Mouse (Mus musculus): ENCODE measurements at regions not wholly inside any gene's neighbourhood (a gene's known extent, or its start where the extent isn't known, plus 50 kb on each side); places are given as distances from the start of the nearest gene placed in this dataset.

- 0 out of 4 replicates have a peak, but pooled peaks cover 0 to 1% of the 10 kb centered on the region in 2 experiments for H3K27me3 ChIP-seq (ENCODE audit: control insufficient read depth in 1 of 2, insufficient read depth in 2 of 2, low read length in 2 of 2)
- no peak overlapping the region for H3K27ac ChIP-seq (ENCODE audit: control insufficient read depth, low read depth, low read length)
- DNase-seq (ENCODE audit: low read depth, low spot score) = no peak
- peaks cover 4 to 7% of the 10 kb centered on the region in 2 experiments; a peak in 3 of 4 replicates for H3K4me1 ChIP-seq (ENCODE audit: control insufficient read depth in 1 of 2, insufficient read depth in 2 of 2, low read length in 2 of 2)
- peaks cover 0 to 3% of the 10 kb centered on the region in 2 experiments; a peak in 2 of 4 replicates for H3K36me3 ChIP-seq (ENCODE audit: control insufficient read depth in 1 of 2, insufficient read depth in 2 of 2, low read length in 2 of 2)
- H3K4me3 ChIP-seq (ENCODE audit: control insufficient read depth in 1 of 2, insufficient read depth in 1 of 2, low read depth in 2 of 2, low read length in 2 of 2) = no peak overlapping the region
- no peak for TF ChIP-seq KAT2A (conservative IDR thresholded peaks at IDR 0.05; ENCODE audit: low read depth, low read length)
- TF ChIP-seq CHD2 (IDR thresholded peaks at IDR 0.05; ENCODE audit: low read length) = no peak
- no peak for TF ChIP-seq GATA1 (IDR thresholded peaks at IDR 0.05; ENCODE audit: low read depth, low read length)
- no peak for TF ChIP-seq E2F4 (IDR thresholded peaks at IDR 0.05; ENCODE audit: borderline replicate concordance, low read depth, low read length)
- no peak for TF ChIP-seq MYB (IDR thresholded peaks at IDR 0.05; ENCODE audit: low read depth, low read length)
- TF ChIP-seq MYC (IDR thresholded peaks at IDR 0.05; ENCODE audit: low read depth, low read length) = no peak
- TF ChIP-seq USF2 (IDR thresholded peaks at IDR 0.05; ENCODE audit: borderline replicate concordance in 1 of 2, insufficient read depth in 1 of 2, low read depth in 1 of 2, low read length in 2 of 2) = no peak
- no peak for TF ChIP-seq MAZ (IDR thresholded peaks at IDR 0.05; ENCODE audit: low read depth, low read length)
- H3K9me3 ChIP-seq (replicated peaks; ENCODE audit: insufficient read depth, low read length) = no peaks in the 10 kb centered on the region
- no peak overlapping the region for H3K9ac ChIP-seq (ENCODE audit: control insufficient read depth, low read depth, low read length, poor library complexity, severe bottlenecking)
- no peaks in the 10 kb centered on the region for H3K79me2 ChIP-seq (ENCODE audit: control insufficient read depth, insufficient read depth, low read length, poor library complexity)
These were observed 57.6 kb upstream of the Slc22a23 start for GRCm38 (mm10) chr13:34402631-34403030.

GRCm38 (mm10) chr13:34401031-34401430, 56.0 kb upstream of the Slc22a23 start:
- DNase-seq (ENCODE audit: low read depth, low spot score) = no peak
- TF ChIP-seq RAD21 (IDR thresholded peaks at IDR 0.05; ENCODE audit: low read depth, low read length) = no peak
- no peak for TF ChIP-seq TBP (IDR thresholded peaks at IDR 0.05; ENCODE audit: low read depth, low read length)
- no peak for TF ChIP-seq TCF12 (IDR thresholded peaks at IDR 0.05; ENCODE audit: low read depth, low read length)
- no peak for TF ChIP-seq JUND (IDR thresholded peaks at IDR 0.05; ENCODE audit: low read depth, low read length)
- no peak for TF ChIP-seq RCOR1 (IDR thresholded peaks at IDR 0.05; ENCODE audit: low read depth, low read length)
- no peak for TF ChIP-seq USF1 (IDR thresholded peaks at IDR 0.05; ENCODE audit: low read depth, low read length)
- TF ChIP-seq BHLHE40 (IDR thresholded peaks at IDR 0.05; ENCODE audit: borderline replicate concordance, low read depth, low read length) = no peak
- TF ChIP-seq MYB (IDR thresholded peaks at IDR 0.05; ENCODE audit: low read depth, low read length) = no peak
- no peak for TF ChIP-seq NRF1 (IDR thresholded peaks at IDR 0.05; ENCODE audit: insufficient read depth, low read depth, low read length, poor library complexity, severe bottlenecking)
- TF ChIP-seq ZNF384 (IDR thresholded peaks at IDR 0.05; ENCODE audit: low read depth, low read length) = no peak
- no peak for TF ChIP-seq MXI1 (IDR thresholded peaks at IDR 0.05; ENCODE audit: low read depth, low read length)
- TF ChIP-seq GABPA (IDR thresholded peaks at IDR 0.05; ENCODE audit: low read depth, low read length) = no peak
- Histone ChIP-seq H3K36me3 (ENCODE audit: control insufficient read depth in 1 of 2, insufficient read depth in 2 of 2, low read length in 2 of 2) (peaks cover 0 to 3% of the 10 kb centered on the region in 2 experiments; a peak in 2 of 4 replicates), H3K4me1 (ENCODE audit: control insufficient read depth in 1 of 2, insufficient read depth in 2 of 2, low read length in 2 of 2) (peaks cover 4 to 7% of the 10 kb centered on the region in 2 experiments; a peak in 3 of 4 replicates), H3K4me3 (ENCODE audit: control insufficient read depth in 1 of 2, insufficient read depth in 1 of 2, low read depth in 2 of 2, low read length in 2 of 2) (no peak overlapping the region), H3K27me3 (ENCODE audit: control insufficient read depth in 1 of 2, insufficient read depth in 2 of 2, low read length in 2 of 2) (0 out of 4 replicates have a peak, but pooled peaks cover 0 to 1% of the 10 kb centered on the region in 2 experiments), H3K27ac (ENCODE audit: control insufficient read depth, low read depth, low read length) (no peak overlapping the region), H3K79me2 (ENCODE audit: control insufficient read depth, insufficient read depth, low read length, poor library complexity) (no peaks in the 10 kb centered on the region), H3K9me3 (replicated peaks; ENCODE audit: insufficient read depth, low read length) (no peaks in the 10 kb centered on the region), H3K9ac (ENCODE audit: control insufficient read depth, low read depth, low read length, poor library complexity, severe bottlenecking) (no peak overlapping the region)
